Mouse (Mus musculus) forebrain, embryonic 10.5 days (tissue): ENCODE data around the gene Fxyd4. TPM values are rescaled to one million over a fixed set of nuclear protein-coding genes. Genes with fewer than 3 reads are reported as not detected.

Experiments used
- DNase-seq: peaks from one replicate; pipeline ENCODE4 v3.0.0-alpha.2; 2017; ENCODE audit warnings: low spot score; ENCODE audit errors: extremely low spot score
- H3K27ac ChIP-seq: fragments of 300-500 bp; sonication (generic); 2 replicates; pipeline ENCODE4 v1.5.1; 2016; ENCODE audit warnings: mild to moderate bottlenecking
- H3K27me3 ChIP-seq: fragments of 300-500 bp; sonication (generic); 2 replicates; pipeline ENCODE4 v1.6.1; 2016; ENCODE audit warnings: mild to moderate bottlenecking; ENCODE audit not compliant: poor library complexity, severe bottlenecking
- H3K36me3 ChIP-seq: fragments of 300-500 bp; sonication (generic); replicated peaks from 2 replicates; pipeline ENCODE4 v1.6.1; 2016; ENCODE audit warnings: mild to moderate bottlenecking, moderate library complexity
- H3K4me1 ChIP-seq: fragments of 300-500 bp; sonication (generic); 2 replicates; pipeline ENCODE4 v1.6.1; 2016
- H3K4me3 ChIP-seq: fragments of 300-500 bp; sonication (generic); 2 replicates; pipeline ENCODE4 v1.5.1; 2016; ENCODE audit warnings: mild to moderate bottlenecking, moderate library complexity
- H3K9me3 ChIP-seq: fragments of 300-500 bp; sonication (generic); 2 replicates; pipeline ENCODE4 v1.6.1; 2016; ENCODE audit warnings: mild to moderate bottlenecking, moderate library complexity
- WGBS: fragments of 180-500 bp; shearing (Covaris S2); methylation state at CpG from one replicate; pipeline ENCODE4 v1.1.7; 2016; 5-methylcytosine and 5-hydroxymethylcytosine counted together
- microRNA-seq: library from miRNA; unstranded; fragments of <30 nt; microRNA quantifications from one replicate; pipeline ENCODE4, GENCODE M21; 2017
- polyA plus RNA-seq: library from polyadenylated mRNA; unstranded; fragments of >200 nt; fragmentation: Nextera tagmentation; extraction: Ambion mirVana; gene quantifications from 2 replicates; pipeline ENCODE4 v1.2.1, GENCODE M21; 2016

Gene Fxyd4
- polyA plus RNA-seq, 1 experiment from 2014 or later: 2.0 TPM

- H3K27ac ChIP-seq: no peak within 1 kb of the TSS
- H3K36me3 ChIP-seq: no peaks in the 10 kb centered on the region
- no peaks in the 10 kb centered on the region for H3K27me3 ChIP-seq
- no peak for DNase-seq
- H3K4me1 ChIP-seq: peaks cover 3% of the 10 kb centered on the region
- WGBS: 86% methylated on average over 17 of the region's 17 CpGs
- H3K4me3 ChIP-seq: no peak within 1 kb of the TSS
- H3K9me3 ChIP-seq: no peaks in the 10 kb centered on the region
Observed at GRCm38 (mm10) chr6:117900126-117901080, 37.1 kb downstream of the Fxyd4 start, which contains the start of gene Hnrnpf. Gene Hnrnpf (plus strand): TSS chr6:117900324.

GRCm38 (mm10) chr6:117897800-117898199, 39.7 kb downstream of the Fxyd4 start:
- 90% methylated on average over 5 of the region's 5 CpGs for WGBS
- Histone ChIP-seq H3K36me3 (no peaks in the 10 kb centered on the region), H3K27me3 (no peaks in the 10 kb centered on the region), H3K4me1 (no peaks in the 10 kb centered on the region), H3K9me3 (no peaks in the 10 kb centered on the region), H3K27ac (no peak overlapping the region), H3K4me3 (no peak overlapping the region)
- DNase-seq: no peak

GRCm38 (mm10) chr6:117893435-117893834, 44.1 kb downstream of the Fxyd4 start:
- H3K27ac ChIP-seq: no peak overlapping the region
- 87% methylated on average over 2 of the region's 2 CpGs for WGBS
- DNase-seq: no peak
- peaks cover 12% of the 10 kb centered on the region; the same call in 1 of the 2 replicates for H3K4me1 ChIP-seq
- H3K27me3 ChIP-seq: no peaks in the 10 kb centered on the region
- H3K9me3 ChIP-seq: no peaks in the 10 kb centered on the region
- no peak overlapping the region for H3K4me3 ChIP-seq
- no peaks in the 10 kb centered on the region for H3K36me3 ChIP-seq

- WGBS: 72% methylated on average over 3 of the region's 3 CpGs
- DNase-seq: no peak
Observed at GRCm38 (mm10) chr6:117892386-117892785, 45.1 kb downstream of the Fxyd4 start.

GRCm38 (mm10) chr6:117891369-117892160, 45.9 kb downstream of the Fxyd4 start:
- Histone ChIP-seq H3K27me3 (no peaks in the 10 kb centered on the region), H3K4me1 (peaks cover 13% of the 10 kb centered on the region; the same call in 1 of the 2 replicates), H3K9me3 (no peaks in the 10 kb centered on the region), H3K4me3 (no peak overlapping the region), H3K27ac (no peak overlapping the region), H3K36me3 (no peaks in the 10 kb centered on the region)
- 72% methylated on average over 14 of the region's 14 CpGs for WGBS
- no peak for DNase-seq

More at GRCm38 (mm10) chr6:117892386-117892785, 45.1 kb downstream of the Fxyd4 start:
- Histone ChIP-seq H3K9me3 (no peaks in the 10 kb centered on the region), H3K4me1 (peaks cover 13% of the 10 kb centered on the region; the same call in 1 of the 2 replicates), H3K4me3 (no peak overlapping the region), H3K27ac (no peak overlapping the region), H3K36me3 (no peaks in the 10 kb centered on the region), H3K27me3 (no peaks in the 10 kb centered on the region)

GRCm38 (mm10) chr6:117890257-117890656, 47.2 kb downstream of the Fxyd4 start:
- no peak for DNase-seq
- 87% methylated on average over 6 of the region's 6 CpGs for WGBS
- no peaks in the 10 kb centered on the region for H3K36me3 ChIP-seq
- H3K4me3 ChIP-seq: no peak overlapping the region
- H3K9me3 ChIP-seq: no peaks in the 10 kb centered on the region
- H3K27ac ChIP-seq: no peak overlapping the region
- H3K4me1 ChIP-seq: peaks cover 13% of the 10 kb centered on the region; the same call in 1 of the 2 replicates
- H3K27me3 ChIP-seq: no peaks in the 10 kb centered on the region

GRCm38 (mm10) chr6:117888642-117889096, 48.8 kb downstream of the Fxyd4 start:
- peaks cover 13% of the 10 kb centered on the region; the same call in 1 of the 2 replicates for H3K4me1 ChIP-seq
- no peaks in the 10 kb centered on the region for H3K9me3 ChIP-seq
- H3K36me3 ChIP-seq: no peaks in the 10 kb centered on the region
- WGBS: 56% methylated on average over 2 of the region's 2 CpGs
- no peak for DNase-seq
- H3K27ac ChIP-seq: peak overlapping the region; percentile 51
- no peak overlapping the region for H3K4me3 ChIP-seq
- H3K27me3 ChIP-seq: no peaks in the 10 kb centered on the region

GRCm38 (mm10) chr6:117888032-117888431, 49.5 kb downstream of the Fxyd4 start:
- DNase-seq: no peak
- Histone ChIP-seq H3K27me3 (no peaks in the 10 kb centered on the region), H3K36me3 (no peaks in the 10 kb centered on the region), H3K27ac (peak overlapping the region; percentile 51), H3K4me1 (peaks cover 13% of the 10 kb centered on the region; the same call in 1 of the 2 replicates), H3K4me3 (no peak overlapping the region), H3K9me3 (no peaks in the 10 kb centered on the region)
- WGBS: 48% methylated on average over 1 of the region's 1 CpGs

- no peaks in the 10 kb centered on the region for H3K36me3 ChIP-seq
- WGBS: 92% methylated on average over 2 of the region's 2 CpGs
- DNase-seq: no peak
Observed at GRCm38 (mm10) chr6:117885943-117886342, 51.5 kb downstream of the Fxyd4 start.

More at GRCm38 (mm10) chr6:117885943-117886342, 51.5 kb downstream of the Fxyd4 start:
- H3K9me3 ChIP-seq: no peaks in the 10 kb centered on the region
- H3K4me1 ChIP-seq: peaks cover 19% of the 10 kb centered on the region
- no peak overlapping the region for H3K4me3 ChIP-seq
- H3K27ac ChIP-seq: no peak overlapping the region
- H3K27me3 ChIP-seq: no peaks in the 10 kb centered on the region

Small RNA genes lying within 50 kb of the gene (microRNA-seq; reads per million reads assigned to microRNA genes)
- gene Gm25535: not detected

Other genes starting within 250 kb of the Fxyd4 start
- 91.1 and 97.4 TPM in 2 replicates for gene Zfp637, start 96.5 kb downstream of the Fxyd4 start, polyA plus RNA-seq
- 13.6 and 14.8 TPM in 2 replicates for gene Zfp239, start 75.6 kb downstream of the Fxyd4 start, polyA plus RNA-seq
- gene Hnrnpf, start 37.4 kb downstream of the Fxyd4 start, polyA plus RNA-seq: 890 and 940 TPM in 2 replicates
- 0.22 TPM in 1 of 2 replicates, not detected in the other for gene Rasgef1a, start 73.7 kb upstream of the Fxyd4 start, polyA plus RNA-seq
- 6.1 and 6.6 TPM in 2 replicates for gene Csgalnact2, start 201.4 kb upstream of the Fxyd4 start, polyA plus RNA-seq